Mouse (Mus musculus) C2C12 (cell line): Measurements from ENCODE around the gene Denr. TPM values are rescaled to one million over a fixed set of nuclear protein-coding genes. Genes with fewer than 3 reads are reported as not detected.

ENCODE experiments used
- H3K27me3 ChIP-seq: one replicate; pipeline ENCODE4 v1.6.1; 2011; ENCODE audit not compliant: control insufficient read depth, insufficient read depth, insufficient read length
- H3K36me3 ChIP-seq: one replicate; pipeline ENCODE4 v1.6.1; 2011; ENCODE audit not compliant: control insufficient read depth, insufficient read depth
- H3K4me3 ChIP-seq: one replicate; pipeline ENCODE4 v1.5.1; 2011; ENCODE audit warnings: mild to moderate bottlenecking, control low read depth; ENCODE audit not compliant: poor library complexity, insufficient read depth, severe bottlenecking
- H3K79me2 ChIP-seq: one replicate; pipeline ENCODE4 v1.6.1; 2011; ENCODE audit not compliant: control insufficient read depth, insufficient read depth
- H3K79me3 ChIP-seq: one replicate; pipeline ENCODE4 v1.6.1; 2011; ENCODE audit warnings: low read depth, control low read depth
- H3ac ChIP-seq: one replicate; pipeline ENCODE3; 2011; ENCODE audit warnings: low read depth; ENCODE audit not compliant: control insufficient read depth, insufficient read length
- CEBPB ChIP-seq: IDR thresholded peaks from one replicate; pipeline ENCODE4 v1.6.1; 2011; ENCODE audit warnings: low read depth, mild to moderate bottlenecking, control low read depth, moderate library complexity
- CTCF ChIP-seq: IDR thresholded peaks from one replicate; pipeline ENCODE4 v1.5.1; 2011; ENCODE audit not compliant: control insufficient read depth, insufficient read depth, insufficient read length
- FOSL1 ChIP-seq: IDR thresholded peaks from one replicate; pipeline ENCODE4 v1.8.0; 2011; ENCODE audit warnings: mild to moderate bottlenecking, low read length; ENCODE audit not compliant: poor library complexity, insufficient read depth, severe bottlenecking
- MAX ChIP-seq: IDR thresholded peaks from one replicate; pipeline ENCODE4 v1.6.1; 2011; ENCODE audit warnings: mild to moderate bottlenecking, control low read depth
- MYOD1 ChIP-seq: IDR thresholded peaks from one replicate; pipeline ENCODE4 v1.6.1; 2011; ENCODE audit warnings: low read depth; ENCODE audit not compliant: control insufficient read depth, insufficient read length
- MYOG ChIP-seq: IDR thresholded peaks from one replicate; pipeline ENCODE4 v1.6.1; 2011; ENCODE audit not compliant: control insufficient read depth, insufficient read length; ENCODE audit errors: extremely low read depth
- USF1 ChIP-seq: IDR thresholded peaks from one replicate; pipeline ENCODE4 v1.6.1; 2011; ENCODE audit warnings: low read depth, mild to moderate bottlenecking, control low read depth, moderate library complexity
- polyA plus RNA-seq: library from polyadenylated mRNA; unstranded; fragments of >200 nt; fragmentation: generic; extraction: Trizol; gene quantifications from one replicate; pipeline ENCODE4 v1.2.1, GENCODE M21; 2012; ENCODE audit warnings: missing spikeins

Gene Denr
- polyA plus RNA-seq, 1 experiment: 77.0 TPM

- H3ac ChIP-seq: no peak overlapping the region
- no peaks in the 10 kb centered on the region for H3K36me3 ChIP-seq
- no peak overlapping the region for H3K4me3 ChIP-seq
- TF ChIP-seq CTCF (no peak), MYOG (no peak), MAX (no peak), CEBPB (no peak), FOSL1 (no peak), MYOD1 (no peak), USF1 (no peak)
- H3K79me2 ChIP-seq: no peaks in the 10 kb centered on the region
- no peaks in the 10 kb centered on the region for H3K27me3 ChIP-seq
- H3K79me3 ChIP-seq: no peaks in the 10 kb centered on the region
These were observed 22.6 kb upstream of the Denr start for GRCm38 (mm10) chr5:123884332-123884731.

DNA sequence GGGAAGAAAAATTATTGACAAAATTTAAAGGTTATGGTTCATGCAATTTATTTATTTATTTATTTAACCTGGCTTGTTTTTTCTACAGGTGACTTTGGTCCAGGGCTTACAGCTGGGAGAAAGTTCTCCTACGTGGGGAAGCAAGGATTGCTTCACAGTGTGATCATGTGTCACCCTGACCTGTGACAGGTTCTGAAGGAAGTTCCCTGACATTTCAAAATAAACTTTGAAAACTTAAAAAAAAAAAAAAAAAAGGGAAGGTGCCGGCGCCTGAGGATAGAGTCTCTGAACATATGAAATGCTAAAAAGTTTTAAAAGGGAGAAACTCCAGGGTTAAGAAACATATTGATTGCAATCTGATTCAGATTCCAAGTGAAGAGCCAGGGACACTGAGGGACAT, 20.6 kb upstream of the Denr start:
- H3K4me3 ChIP-seq: no peak overlapping the region
- no peaks in the 10 kb centered on the region for H3K79me3 ChIP-seq
- H3K79me2 ChIP-seq: no peaks in the 10 kb centered on the region
- no peak overlapping the region for H3ac ChIP-seq
- no peaks in the 10 kb centered on the region for H3K27me3 ChIP-seq
- TF ChIP-seq CTCF: no peak
- no peak for TF ChIP-seq USF1
- no peak for TF ChIP-seq CEBPB
- no peak for TF ChIP-seq FOSL1
- TF ChIP-seq MYOG: no peak
- TF ChIP-seq MYOD1: no peak
- TF ChIP-seq MAX: no peak
- H3K36me3 ChIP-seq: no peaks in the 10 kb centered on the region

GRCm38 (mm10) chr5:123890312-123890711, 16.7 kb upstream of the Denr start:
- no peak overlapping the region for H3ac ChIP-seq
- no peaks in the 10 kb centered on the region for H3K79me3 ChIP-seq
- H3K4me3 ChIP-seq: no peak overlapping the region
- H3K27me3 ChIP-seq: no peaks in the 10 kb centered on the region
- no peaks in the 10 kb centered on the region for H3K36me3 ChIP-seq
- TF ChIP-seq MYOG: no peak
- TF ChIP-seq MYOD1: no peak
- TF ChIP-seq FOSL1: no peak
- no peak for TF ChIP-seq USF1
- TF ChIP-seq MAX: no peak
- no peaks in the 10 kb centered on the region for H3K79me2 ChIP-seq

- no peaks in the 10 kb centered on the region for H3K79me3 ChIP-seq
These were observed 16.0 kb upstream of the Denr start for GRCm38 (mm10) chr5:123890987-123891386.

DNA sequence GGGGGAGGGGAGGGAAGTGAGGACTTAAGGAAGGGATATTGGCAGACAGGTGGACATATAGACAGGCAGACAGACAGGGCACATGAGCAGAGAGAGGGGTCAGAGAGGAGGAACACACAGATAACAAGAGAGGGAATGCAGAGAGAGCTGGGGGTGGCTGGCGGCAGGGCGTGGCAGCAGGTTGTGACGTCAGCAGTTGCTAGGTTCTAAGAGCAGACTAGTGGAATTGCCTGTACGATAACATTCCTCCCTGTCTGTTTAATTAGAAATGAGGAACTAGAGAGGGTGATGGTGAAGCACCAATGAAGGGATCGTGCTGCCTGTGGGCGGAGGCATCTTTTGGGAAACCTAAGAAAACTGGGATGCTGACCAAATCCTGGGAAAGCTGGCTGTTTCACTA, 15.3 kb upstream of the Denr start:
- no peaks in the 10 kb centered on the region for H3K79me3 ChIP-seq
- H3K4me3 ChIP-seq: no peak overlapping the region
- no peaks in the 10 kb centered on the region for H3K27me3 ChIP-seq
- no peaks in the 10 kb centered on the region for H3K36me3 ChIP-seq
- TF ChIP-seq CEBPB (no peak), FOSL1 (no peak), CTCF (no peak), MYOG (no peak)
- H3K79me2 ChIP-seq: no peaks in the 10 kb centered on the region
- H3ac ChIP-seq: no peak overlapping the region

More at GRCm38 (mm10) chr5:123890987-123891386, 16.0 kb upstream of the Denr start:
- Histone ChIP-seq H3K36me3 (no peaks in the 10 kb centered on the region), H3ac (no peak overlapping the region), H3K27me3 (no peaks in the 10 kb centered on the region), H3K79me2 (no peaks in the 10 kb centered on the region), H3K4me3 (no peak overlapping the region)
- TF ChIP-seq MYOG (no peak), CTCF (no peak), MAX (no peak), MYOD1 (no peak), CEBPB (no peak), USF1 (no peak), FOSL1 (no peak)

DNA sequence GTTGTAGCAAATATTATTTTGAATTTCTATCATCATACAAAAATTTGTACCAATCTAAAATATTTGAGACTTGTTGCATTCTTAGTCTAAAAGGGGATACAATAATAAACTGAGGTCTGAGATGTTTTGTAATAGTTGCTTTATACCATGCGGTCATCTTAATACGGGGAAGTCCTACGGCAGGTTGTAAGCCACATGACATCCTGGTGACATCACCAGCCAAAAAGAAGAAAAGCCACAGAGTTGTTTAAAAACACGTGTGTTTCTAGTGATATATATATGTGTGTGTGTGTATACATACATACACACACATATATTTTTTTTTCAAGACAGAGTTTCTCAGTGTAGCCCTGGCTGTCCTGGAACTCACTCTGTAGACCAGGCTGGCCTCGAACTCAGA, 13.5 kb upstream of the Denr start:
- no peak overlapping the region for H3K4me3 ChIP-seq
- H3K79me2 ChIP-seq: no peaks in the 10 kb centered on the region
- H3K36me3 ChIP-seq: no peaks in the 10 kb centered on the region
- TF ChIP-seq MYOD1 (no peak), MAX (no peak), CEBPB (no peak), CTCF (no peak), MYOG (no peak), USF1 (no peak), FOSL1 (no peak)
- H3K79me3 ChIP-seq: no peaks in the 10 kb centered on the region
- H3ac ChIP-seq: no peak overlapping the region
- H3K27me3 ChIP-seq: no peaks in the 10 kb centered on the region

DNA sequence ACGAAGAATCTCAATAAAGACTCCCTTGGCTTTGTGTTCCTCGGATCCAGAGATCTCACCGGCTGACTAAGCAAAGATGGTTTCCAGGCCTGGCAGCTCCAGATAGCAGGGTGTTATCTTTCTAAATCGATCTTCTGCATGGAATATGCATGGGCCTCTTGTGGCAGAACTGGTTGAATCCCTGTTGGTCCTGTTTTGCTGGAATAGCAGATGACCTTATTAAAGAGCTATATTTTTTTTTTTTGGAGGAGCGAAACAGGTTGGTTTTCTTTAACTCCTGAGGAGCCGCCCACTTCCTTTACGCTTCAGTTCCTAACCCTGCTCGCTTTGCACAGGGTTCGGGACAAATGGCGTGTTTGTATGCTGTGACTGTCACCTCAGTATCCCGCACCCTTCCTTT, 10.6 kb upstream of the Denr start:
- Histone ChIP-seq H3K79me3 (no peaks in the 10 kb centered on the region), H3K36me3 (no peaks in the 10 kb centered on the region), H3ac (no peak overlapping the region), H3K4me3 (no peak overlapping the region), H3K79me2 (no peaks in the 10 kb centered on the region), H3K27me3 (no peaks in the 10 kb centered on the region)
- no peak for TF ChIP-seq MAX
- no peak for TF ChIP-seq MYOG
- no peak for TF ChIP-seq CEBPB
- no peak for TF ChIP-seq USF1
- no peak for TF ChIP-seq FOSL1
- TF ChIP-seq CTCF: no peak
- TF ChIP-seq MYOD1: no peak
